ENCODE assay signal across 8 mouse cellular contexts in the genomic region with DNA sequence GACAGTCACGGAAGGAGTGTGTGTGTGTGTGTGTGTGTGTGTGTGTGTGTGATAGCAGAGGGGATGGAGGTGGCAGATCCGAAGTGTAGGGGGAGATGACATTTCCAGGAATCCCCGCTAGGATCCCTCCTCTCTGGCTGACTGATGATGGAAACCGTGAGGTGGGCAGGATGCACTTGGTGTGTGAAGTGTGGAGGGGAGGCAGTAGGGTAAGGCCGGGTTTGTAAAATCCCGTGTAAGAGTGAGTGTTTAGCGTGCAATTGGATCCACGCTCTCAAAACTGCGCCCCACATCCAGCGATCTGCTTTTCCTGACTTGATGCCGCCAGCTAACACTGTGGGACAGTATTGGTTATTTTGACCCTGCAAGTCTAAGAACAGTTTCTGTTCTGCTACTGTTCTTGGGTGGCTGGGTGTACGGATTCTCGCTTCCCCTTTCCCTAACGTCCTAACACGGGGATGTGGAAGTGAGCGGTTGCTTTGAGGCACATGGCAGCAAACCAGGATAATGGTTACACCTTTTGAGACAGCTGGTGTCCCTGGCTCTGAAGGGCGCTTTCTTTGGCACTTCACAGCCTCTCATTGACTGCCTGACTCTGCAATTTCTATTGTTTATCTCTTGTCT. TPM values are rescaled to one million over a fixed set of nuclear protein-coding genes. Genes with fewer than 3 reads are reported as not detected.
DNase-seq lines count a peak whose midpoint lies in the region; ATAC-seq and TF ChIP-seq lines count a peak whose summit lies in the region.

No protein-coding gene starts in this region.

- no peak for TF ChIP-seq CTCF in heart, adult 2 months (IDR thresholded peaks at IDR 0.05)

- H3K4me3 ChIP-seq in heart, adult 2 months: peak overlapping the region; percentile 87
- H3K4me3 ChIP-seq in limb, embryonic 10.5 days: peak overlapping the region; percentile 72
- peak overlapping the region; percentile 68 for H3K4me3 ChIP-seq in midbrain, embryonic 14.5 days (replicated peaks; ENCODE audit: low read depth, low read length)

- no peaks in the 10 kb centered on the region for H3K79me2 ChIP-seq in heart, adult 2 months (replicated peaks; ENCODE audit: control insufficient read depth, insufficient read depth, low read length)

- no peaks in the 10 kb centered on the region for H3K27me3 ChIP-seq in heart, adult 2 months (ENCODE audit: control insufficient read depth, insufficient read depth, low read length)
- peaks cover 38% of the 10 kb centered on the region for H3K27me3 ChIP-seq in limb, embryonic 10.5 days (ENCODE audit: low read depth, poor library complexity, severe bottlenecking)
- no peaks in the 10 kb centered on the region for H3K27me3 ChIP-seq in midbrain, embryonic 14.5 days (ENCODE audit: control insufficient read depth, insufficient read depth, low read length)

- H3K4me2 ChIP-seq in midbrain, embryonic 14.5 days (ENCODE audit: low read length): peak overlapping the region; percentile 57

- peak; percentile 41; the same call in 1 of the 2 replicates for ATAC-seq in midbrain, embryonic 14.5 days (ENCODE audit: low FRiP score, low TSS enrichment)

- TF ChIP-seq POLR2A in heart, adult 2 months (IDR thresholded peaks at IDR 0.05; ENCODE audit: insufficient read depth, low read depth, low read length): no peak

- no peaks in the 10 kb centered on the region for H3K9me3 ChIP-seq in limb, embryonic 10.5 days (replicated peaks)
- H3K9me3 ChIP-seq in midbrain, embryonic 14.5 days (ENCODE audit: control insufficient read depth, low read length): no peaks in the 10 kb centered on the region

- intact Hi-C loops in heart, adult 2 months (cut with DNase I): loop anchor here (1.0 to 5.0 kb wide), 6 partner anchors 48 to 718 kb away; a partner anchor contains a TSS

- WGBS in heart, adult 2 months: 3% methylated on average over 17 of the region's 17 CpGs
- WGBS in limb, embryonic 10.5 days: 2% methylated on average over 17 of the region's 17 CpGs
- WGBS in midbrain, embryonic 14.5 days: 2% methylated on average over 17 of the region's 17 CpGs

- TF ChIP-seq EP300 in heart, adult 2 months (IDR thresholded peaks at IDR 0.05; ENCODE audit: insufficient read depth, low read depth, low read length): 0 out of 2 replicates have a peak, but pooled peaks have one; percentile 7

- peak; percentile 36 to 71 for DNase-seq in left cerebral cortex, adult 8-10 months (ENCODE audit: low spot score in 2 of 2)
- DNase-seq in left cerebral cortex, adult 11 months (ENCODE audit: low spot score): no peak
- peak; percentile 68 to 76 for DNase-seq in cerebellum, adult 18-20 months
- DNase-seq in heart, adult 2 months: peak in 1 of 2 experiments; percentile 27
- no peak for DNase-seq in limb, embryonic 10.5 days (ENCODE audit: low spot score)
- no peak for DNase-seq in midbrain, embryonic 14.5 days
- no peak for DNase-seq in ovary, postnatal 36 days (ENCODE audit: low spot score)
- no peak for DNase-seq in ovary, adult 18-20 months (ENCODE audit: low spot score)

- H3K36me3 ChIP-seq in heart, adult 2 months (ENCODE audit: control insufficient read depth, insufficient read depth, low read length): no peaks in the 10 kb centered on the region
- H3K36me3 ChIP-seq in limb, embryonic 10.5 days: no peaks in the 10 kb centered on the region
- no peaks in the 10 kb centered on the region for H3K36me3 ChIP-seq in midbrain, embryonic 14.5 days (ENCODE audit: control insufficient read depth, insufficient read depth, low read length)

- H3K4me1 ChIP-seq in heart, adult 2 months (ENCODE audit: control insufficient read depth, insufficient read depth, low read length): no peaks in the 10 kb centered on the region; the same call in 1 of the 2 replicates
- H3K4me1 ChIP-seq in limb, embryonic 10.5 days: peaks cover 17% of the 10 kb centered on the region
- peaks cover 22% of the 10 kb centered on the region for H3K4me1 ChIP-seq in midbrain, embryonic 14.5 days (ENCODE audit: control insufficient read depth, insufficient read depth, low read length)

- H3K27ac ChIP-seq in heart, adult 2 months: no peak overlapping the region
- peak overlapping the region; percentile 87; the same call in 1 of the 2 replicates for H3K27ac ChIP-seq in limb, embryonic 10.5 days
- peak overlapping the region; percentile 97 for H3K27ac ChIP-seq in midbrain, embryonic 14.5 days (replicated peaks; ENCODE audit: low read depth, low read length)

- peak overlapping the region; percentile 84 for H3K9ac ChIP-seq in heart, adult 2 months (ENCODE audit: low read depth, low read length)
- peak overlapping the region; percentile 88 for H3K9ac ChIP-seq in midbrain, embryonic 14.5 days (replicated peaks; ENCODE audit: low read length)

RNA-seq across cellular contexts. Expression of a gene that starts 0.7 kb away (rescaled TPM):
- 100 to 1,000 TPM; 127 to 143 (median 133) TPM for total RNA-seq in left cerebral cortex, adult 8-10 months (2022)
- 1 to 10 TPM; 3.0 to 3.9 TPM for total RNA-seq in heart, adult 2 months (2021)
- polyA plus RNA-seq in heart, adult 2 months (2012; rRNA removed): 2.7 and 3.3 TPM in 2 replicates
- polyA plus RNA-seq in limb, embryonic 10.5 days (2016; fragmentation: Nextera tagmentation; extraction: Ambion mirVana): 0.10 and 0.16 TPM in 2 replicates
- polyA plus RNA-seq in midbrain, embryonic 14.5 days (2014; fragmentation: Nextera tagmentation; extraction: Ambion mirVana): 10.9 and 14.1 TPM in 2 replicates

Comparison
In these comparisons a context has a peak if more than half of its experiments do, and no peak if none do; other contexts are left out.
1. DNase-seq: peak in left cerebral cortex, adult 8-10 months (2 of 2) and cerebellum, adult 18-20 months (2 of 2); none in left cerebral cortex, adult 11 months (single experiment), limb, embryonic 10.5 days (single experiment), midbrain, embryonic 14.5 days (single experiment), ovary, postnatal 36 days (single experiment) and ovary, adult 18-20 months (single experiment).
2. Peak in every context shown above with its lines, with median percentiles within 50 percentile points of each other: H3K4me3 ChIP-seq.